Mouse (Mus musculus) duodenum, adult 2 months (tissue): ENCODE results near the gene Vmn2r49. TPM values are rescaled to one million over a fixed set of nuclear protein-coding genes. Genes with fewer than 3 reads are reported as not detected.

Experiments
- polyA plus RNA-seq: library from polyadenylated mRNA; depleted of rRNA; stranded (reverse); fragments of >200 nt; gene quantifications from 2 replicates; pipeline ENCODE4 v1.2.3, GENCODE M21; 2012; ENCODE audit warnings: low replicate concordance; rRNA removed

Gene Vmn2r49
- not detected in 2 replicates for polyA plus RNA-seq

DNA sequence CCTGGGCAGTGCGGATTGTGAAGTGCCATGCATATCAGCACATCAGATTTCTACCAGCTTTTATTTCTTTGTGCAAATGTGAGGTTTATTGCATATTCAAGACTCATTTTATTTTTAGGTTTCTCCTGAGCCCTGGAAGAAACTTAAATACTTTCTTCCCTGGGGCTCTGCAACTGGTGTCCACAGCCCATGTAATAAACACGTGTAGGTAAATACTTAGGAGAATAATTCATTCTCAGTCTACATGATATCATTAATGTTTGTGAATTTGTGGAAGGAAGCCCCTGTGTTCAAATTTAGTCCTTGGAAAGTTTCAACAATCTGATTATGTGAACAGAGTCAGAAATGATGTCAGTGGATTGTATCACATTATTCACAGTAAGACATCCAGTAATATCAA lies at the start of gene Vmn2r49:
Vmn2r49 (minus strand) TSS at position 101 of the 400 bp plus-strand sequence.

GRCm38 (mm10) chr7:9953485-9953884 lies 38.6 kb downstream of the Vmn2r49 start, which contains the start of gene Vmn2r48:
TSS of gene Vmn2r48 (minus strand) at chr7:9953585.

Other genes starting within 250 kb of the Vmn2r49 start
- gene Vmn2r46, start 221.7 kb downstream of the Vmn2r49 start, polyA plus RNA-seq, result not detected in 2 replicates
- not detected in 2 replicates for gene Vmn2r47, start 150.9 kb downstream of the Vmn2r49 start, polyA plus RNA-seq
- gene Vmn2r48, start 38.7 kb downstream of the Vmn2r49 start, polyA plus RNA-seq, result not detected in 2 replicates
- not detected in 2 replicates for gene Vmn2r50, start 61.0 kb upstream of the Vmn2r49 start, polyA plus RNA-seq
- not detected in 2 replicates for gene Vmn2r51, start 113.5 kb upstream of the Vmn2r49 start, polyA plus RNA-seq
- gene Vmn2r52, start 184.3 kb upstream of the Vmn2r49 start, polyA plus RNA-seq, result not detected in 2 replicates